Mouse (Mus musculus) intestine, postnatal 0 days (tissue): Measurements from ENCODE around the gene Pkd1. TPM values are rescaled to one million over a fixed set of nuclear protein-coding genes. Genes with fewer than 3 reads are reported as not detected.

Experiments used
- ATAC-seq: fragments of 200-750 bp; cut with Nextera tagmentation; 2 replicates; pipeline ENCODE4 v1.8.0; 2017; ENCODE audit warnings: mild to moderate bottlenecking, moderate TSS enrichment, moderate library complexity
- H3K27ac ChIP-seq: fragments of 300-500 bp; sonication (generic); 2 replicates; pipeline ENCODE4 v1.5.1; 2014; ENCODE audit warnings: mild to moderate bottlenecking, low read depth, low read length, moderate library complexity
- H3K27me3 ChIP-seq: fragments of 300-500 bp; sonication (generic); replicated peaks from 2 replicates; pipeline ENCODE4 v1.6.1; 2014; ENCODE audit warnings: low read length, mixed read lengths; ENCODE audit not compliant: control insufficient read depth, insufficient read depth
- H3K36me3 ChIP-seq: fragments of 300-500 bp; sonication (generic); 2 replicates; pipeline ENCODE4 v1.6.1; 2014; ENCODE audit warnings: mild to moderate bottlenecking, moderate library complexity; ENCODE audit not compliant: control insufficient read depth, insufficient read depth
- H3K4me1 ChIP-seq: fragments of 300-500 bp; sonication (generic); replicated peaks from 2 replicates; pipeline ENCODE4 v1.6.1; 2014; ENCODE audit warnings: antibody characterized with exemption, low read length, mixed read lengths; ENCODE audit not compliant: control insufficient read depth, insufficient read depth
- H3K4me2 ChIP-seq: fragments of 300-500 bp; sonication (generic); replicated peaks from 2 replicates; pipeline ENCODE4 v1.6.1; 2014; ENCODE audit warnings: low read depth, mild to moderate bottlenecking, moderate library complexity
- H3K4me3 ChIP-seq: fragments of 300-500 bp; sonication (generic); 2 replicates; pipeline ENCODE4 v1.5.1; 2014; ENCODE audit warnings: low read depth, low read length
- H3K9ac ChIP-seq: fragments of 300-500 bp; sonication (generic); 2 replicates; pipeline ENCODE4 v1.6.1; 2014; ENCODE audit warnings: mild to moderate bottlenecking, low read depth, low read length
- H3K9me3 ChIP-seq: fragments of 300-500 bp; sonication (generic); 2 replicates; pipeline ENCODE4 v1.6.1; 2016; ENCODE audit warnings: mixed run types; ENCODE audit not compliant: control insufficient read depth
- CTCF ChIP-seq: sonication (generic); IDR thresholded peaks from 2 replicates; pipeline ENCODE4 v1.5.1; 2016; ENCODE audit warnings: low read depth, mild to moderate bottlenecking, control low read depth, antibody characterized with exemption, moderate library complexity
- WGBS: fragments of 180-500 bp; shearing (Covaris S2); extraction: QIAGEN DNeasy Blood & Tissue Kit; methylation state at CpG from one replicate; pipeline ENCODE4 v1.1.7; 2014; 5-methylcytosine and 5-hydroxymethylcytosine counted together
- polyA plus RNA-seq: library from polyadenylated mRNA; unstranded; fragments of >200 nt; fragmentation: Nextera tagmentation; extraction: Ambion mirVana; gene quantifications from 2 replicates; pipeline ENCODE4 v1.2.1, GENCODE M21; 2015

The Pkd1 gene
- polyA plus RNA-seq, 1 experiment from 2014 or later, result 5.4 TPM

GRCm38 (mm10) chr17:24600502-24600901 lies 50.9 kb downstream of the Pkd1 start:
- H3K9ac ChIP-seq, result no peak overlapping the region
- 96% methylated on average over 4 of the region's 4 CpGs for WGBS
- no peak overlapping the region for H3K27ac ChIP-seq
- no peak overlapping the region for H3K4me3 ChIP-seq
- peaks cover 89% of the 10 kb centered on the region for H3K36me3 ChIP-seq
- no peaks in the 10 kb centered on the region for H3K27me3 ChIP-seq
- no peaks in the 10 kb centered on the region for H3K4me1 ChIP-seq
- no peak for TF ChIP-seq CTCF
- no peak overlapping the region for H3K4me2 ChIP-seq
- no peaks in the 10 kb centered on the region for H3K9me3 ChIP-seq
- no peak for ATAC-seq

GRCm38 (mm10) chr17:24603961-24604360 lies 54.3 kb downstream of the Pkd1 start:
- Histone ChIP-seq H3K27ac (no peak overlapping the region), H3K36me3 (peaks cover 89% of the 10 kb centered on the region), H3K9ac (no peak overlapping the region), H3K4me2 (no peak overlapping the region), H3K4me1 (no peaks in the 10 kb centered on the region), H3K9me3 (no peaks in the 10 kb centered on the region), H3K4me3 (no peak overlapping the region), H3K27me3 (no peaks in the 10 kb centered on the region)
- no peak for ATAC-seq
- TF ChIP-seq CTCF, result no peak
- WGBS, result 95% methylated on average over 8 of the region's 8 CpGs

GRCm38 (mm10) chr17:24604557-24604956 lies 54.9 kb downstream of the Pkd1 start:
- TF ChIP-seq CTCF, result no peak
- H3K4me3 ChIP-seq, result no peak overlapping the region
- no peak overlapping the region for H3K27ac ChIP-seq
- ATAC-seq, result no peak
- H3K9ac ChIP-seq, result no peak overlapping the region
- no peak overlapping the region for H3K4me2 ChIP-seq
- no peaks in the 10 kb centered on the region for H3K9me3 ChIP-seq
- H3K36me3 ChIP-seq, result peaks cover 84% of the 10 kb centered on the region
- H3K4me1 ChIP-seq, result no peaks in the 10 kb centered on the region
- no peaks in the 10 kb centered on the region for H3K27me3 ChIP-seq
- WGBS, result 93% methylated on average over 3 of the region's 3 CpGs

- no peak for TF ChIP-seq CTCF
- H3K36me3 ChIP-seq, result peaks cover 64% of the 10 kb centered on the region
- H3K4me3 ChIP-seq, result no peak overlapping the region
- H3K4me2 ChIP-seq, result no peak overlapping the region
- H3K27ac ChIP-seq, result no peak overlapping the region
- WGBS, result 93% methylated on average over 4 of the region's 4 CpGs
- ATAC-seq, result no peak
- H3K4me1 ChIP-seq, result no peaks in the 10 kb centered on the region
- no peaks in the 10 kb centered on the region for H3K9me3 ChIP-seq
- H3K27me3 ChIP-seq, result no peaks in the 10 kb centered on the region
- H3K9ac ChIP-seq, result no peak overlapping the region
Observed at GRCm38 (mm10) chr17:24608370-24608769, 58.7 kb downstream of the Pkd1 start.

- ATAC-seq, result no peak
- WGBS, result 94% methylated on average over 8 of the region's 8 CpGs
- H3K4me2 ChIP-seq, result no peak overlapping the region
Observed at GRCm38 (mm10) chr17:24608874-24609273, 59.2 kb downstream of the Pkd1 start.

GRCm38 (mm10) chr17:24610711-24611110 lies 61.1 kb downstream of the Pkd1 start:
- Histone ChIP-seq H3K9me3 (no peaks in the 10 kb centered on the region), H3K27ac (no peak overlapping the region), H3K4me1 (no peaks in the 10 kb centered on the region), H3K4me3 (no peak overlapping the region), H3K9ac (no peak overlapping the region), H3K27me3 (no peaks in the 10 kb centered on the region), H3K4me2 (no peak overlapping the region), H3K36me3 (peaks cover 68% of the 10 kb centered on the region)
- 70% methylated on average over 2 of the region's 2 CpGs for WGBS
- TF ChIP-seq CTCF, result no peak
- ATAC-seq, result no peak

More at GRCm38 (mm10) chr17:24608874-24609273, 59.2 kb downstream of the Pkd1 start:
- Histone ChIP-seq H3K4me1 (no peaks in the 10 kb centered on the region), H3K4me3 (no peak overlapping the region), H3K36me3 (peaks cover 68% of the 10 kb centered on the region), H3K9me3 (no peaks in the 10 kb centered on the region), H3K27ac (no peak overlapping the region), H3K9ac (no peak overlapping the region), H3K27me3 (no peaks in the 10 kb centered on the region)
- no peak for TF ChIP-seq CTCF

GRCm38 (mm10) chr17:24617561-24618194 lies 68.0 kb downstream of the Pkd1 start:
- no peak overlapping the region for H3K9ac ChIP-seq
- peak; percentile 22; the same call in 1 of the 2 replicates for TF ChIP-seq CTCF
- H3K4me1 ChIP-seq, result no peaks in the 10 kb centered on the region
- H3K9me3 ChIP-seq, result no peaks in the 10 kb centered on the region
- H3K27ac ChIP-seq, result no peak overlapping the region
- H3K27me3 ChIP-seq, result no peaks in the 10 kb centered on the region
- H3K36me3 ChIP-seq, result peaks cover 93% of the 10 kb centered on the region
- WGBS, result 80% methylated on average over 14 of the region's 14 CpGs
- H3K4me3 ChIP-seq, result no peak overlapping the region
- H3K4me2 ChIP-seq, result no peak overlapping the region
- ATAC-seq, result no peak
